In genomic region chr7:100429911-100430310, GRCm38 (mm10) we compare ENCODE assay signal across 17 mouse cellular contexts. TPM values are rescaled to one million over a fixed set of nuclear protein-coding genes. Genes with fewer than 3 reads are reported as not detected.
A peak's percentile ranks its signal among the peaks of the same experiment; 100 is the strongest.
DNase-seq lines count a peak whose midpoint lies in the region; ATAC-seq and TF ChIP-seq lines count a peak whose summit lies in the region.
"Had no signal": no experiment of that assay in that cellular context is flagged by ENCODE, and none has a peak within 500 bp of the region (broad histone marks: within the 10 kb centered on the region; RNA-seq: fewer than 3 reads in every experiment).

No protein-coding gene starts in this region.

- peak; percentile 40 for DNase-seq in gastrocnemius, adult 2 months
- no peak for DNase-seq in gastrocnemius, postnatal 14 days
- peak; percentile 10 to 17 for DNase-seq in spleen, postnatal 36 days (ENCODE audit: low spot score in 2 of 2)
- no peak for DNase-seq in spleen, adult 18-20 months
- DNase-seq in cerebellum, adult 18-20 months: no peak
- DNase-seq in frontal cortex, postnatal 10 days (ENCODE audit: low spot score in 2 of 2): no peak
- DNase-seq in left cerebral cortex, adult 11 months (ENCODE audit: low spot score): no peak
- DNase-seq: cerebellum, adult 2 months; kidney, adult 9 months; midbrain, embryonic 14.5 days; thymus, postnatal 4 days had no signal

- H3K9me3 ChIP-seq in heart, embryonic 11.5 days (replicated peaks; ENCODE audit: control insufficient read depth, low read length): no peaks in the 10 kb centered on the region
- H3K9me3 ChIP-seq: embryonic facial prominence, embryonic 10.5 days; forebrain, embryonic 13.5 days; lung, embryonic 15.5 days; neural tube, embryonic 13.5 days had no signal

- H3K9ac ChIP-seq in heart, embryonic 11.5 days (ENCODE audit: low read depth, low read length): no peak overlapping the region
- H3K9ac ChIP-seq: forebrain, embryonic 13.5 days; lung, embryonic 15.5 days; neural tube, embryonic 13.5 days had no signal

- no peak for ATAC-seq in heart, embryonic 11.5 days (replicated peaks; ENCODE audit: insufficient number of reproducible peaks, low FRiP score, low TSS enrichment)
- ATAC-seq: forebrain, embryonic 13.5 days had no signal

- TF ChIP-seq CTCF in gastrocnemius, adult 2 months (IDR thresholded peaks at IDR 0.05): no peak

- intact Hi-C loops in gastrocnemius, adult 2 months (cut with DNase I): loop anchor here (5.0 kb wide), 1 partner anchor 37 kb away; no protein-coding TSS in a partner anchor
- intact Hi-C loops in gastrocnemius, postnatal 14 days (cut with DNase I; ENCODE audit: low total_unique reads): no loop called here

- H3K27me3 ChIP-seq in heart, embryonic 11.5 days (ENCODE audit: control insufficient read depth, insufficient read depth, low read length): no peaks in the 10 kb centered on the region
- H3K27me3 ChIP-seq: forebrain, embryonic 13.5 days; lung, embryonic 15.5 days; neural tube, embryonic 13.5 days had no signal

- H3K4me1 ChIP-seq in heart, embryonic 11.5 days (ENCODE audit: control insufficient read depth, insufficient read depth, low read length): 0 out of 2 replicates have a peak, but pooled peaks cover 5% of the 10 kb centered on the region
- H3K4me1 ChIP-seq: embryonic facial prominence, embryonic 10.5 days; forebrain, embryonic 13.5 days; neural tube, embryonic 13.5 days had no signal

- H3K36me3 ChIP-seq in heart, embryonic 11.5 days (ENCODE audit: control insufficient read depth, insufficient read depth, low read length): peaks cover 31% of the 10 kb centered on the region

- WGBS in heart, embryonic 11.5 days (ENCODE audit: insufficient replicate concordance): 86% methylated on average over 11 of the region's 11 CpGs

- no peak overlapping the region for H3K4me3 ChIP-seq in gastrocnemius, adult 2 months
- no peak overlapping the region for H3K4me3 ChIP-seq in heart, embryonic 11.5 days (ENCODE audit: low read depth, low read length)
- H3K4me3 ChIP-seq: embryonic facial prominence, embryonic 10.5 days; forebrain, embryonic 13.5 days; lung, embryonic 15.5 days; neural tube, embryonic 13.5 days had no signal

- H3K4me2 ChIP-seq in heart, embryonic 11.5 days: no peak overlapping the region
- H3K4me2 ChIP-seq: forebrain, embryonic 13.5 days; lung, embryonic 15.5 days; neural tube, embryonic 13.5 days had no signal

- H3K27ac ChIP-seq in gastrocnemius, adult 2 months: peak overlapping the region; percentile 63
- H3K27ac ChIP-seq in heart, embryonic 11.5 days (ENCODE audit: low read depth, low read length): peak overlapping the region; percentile 17; the same call in 1 of the 2 replicates
- H3K27ac ChIP-seq: embryonic facial prominence, embryonic 10.5 days; forebrain, embryonic 13.5 days; lung, embryonic 15.5 days; neural tube, embryonic 13.5 days had no signal

RNA-seq across cellular contexts. Expression of gene Ucp3, which starts 42.9 kb away (rescaled TPM):
- 100 to 1,000 TPM; 141 to 174 TPM for total RNA-seq in gastrocnemius, adult 2 months (2021)
- 100 to 1,000 TPM in 1 of 2 experiments, 10 to 100 TPM in 1; 58.1 to 197 TPM for total RNA-seq in gastrocnemius, postnatal 14 days (2021)
- not detected in 2 replicates for polyA plus RNA-seq in heart, embryonic 11.5 days (2014; fragmentation: Nextera tagmentation; extraction: Ambion mirVana)
- total RNA-seq: hematopoietic stem cell, adult 5-6 weeks had no signal
- polyA plus RNA-seq: forebrain, embryonic 13.5 days; midbrain, embryonic 14.5 days; neural tube, embryonic 13.5 days had no signal

RNA-seq across cellular contexts. Expression of gene Ppme1, which starts 57.8 kb away (rescaled TPM):
- 10 to 100 TPM; 25.1 to 26.6 TPM for total RNA-seq in gastrocnemius, adult 2 months (2021)
- total RNA-seq in gastrocnemius, postnatal 14 days (2021): 10 to 100 TPM; 25.1 to 26.8 TPM
- polyA plus RNA-seq in heart, embryonic 11.5 days (2014; fragmentation: Nextera tagmentation; extraction: Ambion mirVana): 56.4 and 62.2 TPM in 2 replicates

RNA-seq across cellular contexts. Expression of gene C2cd3, which starts 57.9 kb away (rescaled TPM):
- 1 to 10 TPM; 4.8 to 7.2 TPM for total RNA-seq in gastrocnemius, adult 2 months (2021)
- total RNA-seq in gastrocnemius, postnatal 14 days (2021): 1 to 10 TPM; 5.5 to 6.0 TPM
- 20.4 and 22.7 TPM in 2 replicates for polyA plus RNA-seq in heart, embryonic 11.5 days (2014; fragmentation: Nextera tagmentation; extraction: Ambion mirVana)

Comparison
In these comparisons a context has a peak if more than half of its experiments do, and no peak if none do; other contexts are left out.
1. DNase-seq: peak in gastrocnemius, adult 2 months (single experiment) and spleen, postnatal 36 days (2 of 2); none in gastrocnemius, postnatal 14 days (single experiment), spleen, adult 18-20 months (0 of 2), cerebellum, adult 18-20 months (0 of 2), frontal cortex, postnatal 10 days (0 of 2) and left cerebral cortex, adult 11 months (single experiment).